Mouse (Mus musculus) MEL (cell line): ENCODE measurements at regions not wholly inside any gene's neighbourhood (a gene's known extent, or its start where the extent isn't known, plus 50 kb on each side); places are given as distances from the start of the nearest gene placed in this dataset.
"Not testable (repeated sequence)": the region's sequence is repeated elsewhere in the genome, so short reads cannot be mapped to it uniquely, and the experiment has no call there.

Source experiments
- DNase-seq: peaks from one replicate; pipeline ENCODE4 v3.0.0; 2011; ENCODE audit warnings: low read depth, low spot score
- H3K27ac ChIP-seq: 2 replicates; pipeline ENCODE4 v1.5.1; 2012; ENCODE audit warnings: low read depth, mild to moderate bottlenecking, control low read depth, low read length, moderate library complexity; ENCODE audit not compliant: control insufficient read depth
- H3K27me3 ChIP-seq, 2 experiments: fragments of 150-350 bp in 1 of 2; sonication (generic) in 1 of 2; 2 replicates each; pipeline ENCODE4 v1.6.1; 2012; ENCODE audit warnings: low read length in 2 of 2, mild to moderate bottlenecking in 2 of 2, improper control_type of control experiment in 1 of 2, moderate library complexity in 1 of 2; ENCODE audit not compliant: insufficient read depth in 2 of 2, control insufficient read depth in 1 of 2
- H3K36me3 ChIP-seq, 2 experiments: 2 replicates each; pipeline ENCODE4 v1.6.1; 2012 to 2014; ENCODE audit warnings: low read length in 2 of 2, improper control_type of control experiment in 1 of 2, inconsistent platforms in 1 of 2, mild to moderate bottlenecking in 1 of 2; ENCODE audit not compliant: insufficient read depth in 2 of 2, control insufficient read depth in 1 of 2
- H3K4me1 ChIP-seq, 2 experiments: fragments of 150-350 bp in 1 of 2; sonication (generic) in 1 of 2; 2 replicates each; pipeline ENCODE4 v1.6.1; 2012; ENCODE audit warnings: low read length in 2 of 2, improper control_type of control experiment in 1 of 2, mild to moderate bottlenecking in 1 of 2; ENCODE audit not compliant: insufficient read depth in 2 of 2, control insufficient read depth in 1 of 2
- H3K4me3 ChIP-seq, 2 experiments: fragments of 150-350 bp in 1 of 2; sonication (generic) in 1 of 2; 2 replicates each; pipeline ENCODE4 v1.5.1; 2012; ENCODE audit warnings: low read depth in 2 of 2, low read length in 2 of 2, mild to moderate bottlenecking in 2 of 2, moderate library complexity in 2 of 2, control low read depth in 1 of 2, improper control_type of control experiment in 1 of 2; ENCODE audit not compliant: control insufficient read depth in 1 of 2, insufficient read depth in 1 of 2
- H3K79me2 ChIP-seq: 2 replicates; pipeline ENCODE4 v1.6.1; 2012; ENCODE audit warnings: mild to moderate bottlenecking, low read length, moderate library complexity; ENCODE audit not compliant: control insufficient read depth, poor library complexity, insufficient read depth
- H3K9ac ChIP-seq: 2 replicates; pipeline ENCODE4 v1.6.1; 2012; ENCODE audit warnings: low read depth, mild to moderate bottlenecking, control low read depth, low read length, moderate library complexity; ENCODE audit not compliant: control insufficient read depth, poor library complexity, severe bottlenecking
- H3K9me3 ChIP-seq: fragments of 150-350 bp; sonication (generic); replicated peaks from 2 replicates; pipeline ENCODE4 v1.6.1; 2012; ENCODE audit warnings: mild to moderate bottlenecking, low read length, improper control_type of control experiment, moderate library complexity; ENCODE audit not compliant: insufficient read depth
- CHD1 ChIP-seq: IDR thresholded peaks from 2 replicates; pipeline ENCODE4 v1.6.1; 2012; ENCODE audit warnings: low read depth, mild to moderate bottlenecking, inconsistent platforms, low read length, improper control_type of control experiment
- CTCF ChIP-seq, 3 experiments: IDR thresholded peaks in 2 of 3; conservative IDR thresholded peaks in 1 of 3; 2 replicates each; pipeline ENCODE4 v1.5.1; 2011 to 2012; ENCODE audit warnings: low read length in 3 of 3, low read depth in 2 of 3, mild to moderate bottlenecking in 2 of 3, improper control_type of control experiment in 1 of 3, inconsistent platforms in 1 of 3, mixed read lengths in 1 of 3, moderate library complexity in 1 of 3; ENCODE audit not compliant: control insufficient read depth in 1 of 3, insufficient read depth in 1 of 3, poor library complexity in 1 of 3, severe bottlenecking in 1 of 3
- E2F4 ChIP-seq: IDR thresholded peaks from 2 replicates; pipeline ENCODE4 v1.6.1; 2011; ENCODE audit warnings: low read depth, low read length, improper control_type of control experiment, borderline replicate concordance
- ELF1 ChIP-seq: IDR thresholded peaks from 2 replicates; pipeline ENCODE4 v1.6.1; 2014; ENCODE audit warnings: low read depth, mild to moderate bottlenecking, inconsistent platforms, low read length, improper control_type of control experiment, moderate library complexity
- ETS1 ChIP-seq: IDR thresholded peaks from 2 replicates; pipeline ENCODE4 v1.6.1; 2012; ENCODE audit warnings: low read depth, mild to moderate bottlenecking, inconsistent platforms, low read length, improper control_type of control experiment, moderate library complexity
- GABPA ChIP-seq: IDR thresholded peaks from 2 replicates; pipeline ENCODE4 v1.6.1; 2012; ENCODE audit warnings: low read depth, mild to moderate bottlenecking, inconsistent platforms, low read length, improper control_type of control experiment, moderate library complexity
- GATA1 ChIP-seq: IDR thresholded peaks from 2 replicates; pipeline ENCODE4 v1.6.1; 2011; ENCODE audit warnings: low read depth, low read length, improper control_type of control experiment
- JUND ChIP-seq: IDR thresholded peaks from 2 replicates; pipeline ENCODE4 v1.6.1; 2011; ENCODE audit warnings: low read depth, mild to moderate bottlenecking, improper control_type of control experiment, low read length
- KAT2A ChIP-seq: conservative IDR thresholded peaks from 2 replicates; pipeline ENCODE4 v1.6.1; 2012; ENCODE audit warnings: low read depth, low read length, improper control_type of control experiment, inconsistent platforms
- MAX ChIP-seq: IDR thresholded peaks from 2 replicates; pipeline ENCODE4 v1.6.1; 2011; ENCODE audit warnings: low read length, improper control_type of control experiment
- MAZ ChIP-seq: IDR thresholded peaks from 2 replicates; pipeline ENCODE4 v1.6.1; 2012; ENCODE audit warnings: low read depth, mild to moderate bottlenecking, inconsistent platforms, low read length, improper control_type of control experiment
- MXI1 ChIP-seq: IDR thresholded peaks from 2 replicates; pipeline ENCODE4 v1.6.1; 2011; ENCODE audit warnings: mild to moderate bottlenecking, low read depth, low read length, improper control_type of control experiment
- NRF1 ChIP-seq: IDR thresholded peaks from 2 replicates; pipeline ENCODE4 v1.6.1; 2014; ENCODE audit warnings: low read depth, mild to moderate bottlenecking, inconsistent platforms, low read length, improper control_type of control experiment, moderate library complexity; ENCODE audit not compliant: poor library complexity, insufficient read depth, severe bottlenecking
- POLR2A ChIP-seq, 2 experiments: IDR thresholded peaks; 2 replicates each; pipeline ENCODE4 v1.6.1; 2011 to 2012; ENCODE audit warnings: low read length in 2 of 2, mild to moderate bottlenecking in 2 of 2, control low read depth in 1 of 2, improper control_type of control experiment in 1 of 2, low read depth in 1 of 2, moderate library complexity in 1 of 2; ENCODE audit not compliant: control insufficient read depth in 1 of 2, insufficient read depth in 1 of 2, poor library complexity in 1 of 2
- POLR2AphosphoS2 ChIP-seq: IDR thresholded peaks from 2 replicates; pipeline ENCODE4 v1.6.1; 2011; ENCODE audit warnings: low read length, improper control_type of control experiment
- RCOR1 ChIP-seq: IDR thresholded peaks from 2 replicates; pipeline ENCODE4 v1.6.1; 2012; ENCODE audit warnings: low read depth, mild to moderate bottlenecking, inconsistent platforms, low read length, improper control_type of control experiment
- SIN3A ChIP-seq: IDR thresholded peaks from 2 replicates; pipeline ENCODE4 v1.6.1; 2012; ENCODE audit warnings: low read length, improper control_type of control experiment, inconsistent platforms
- SMC3 ChIP-seq: IDR thresholded peaks from 2 replicates; pipeline ENCODE4 v1.6.1; 2011; ENCODE audit warnings: low read depth, low read length, improper control_type of control experiment
- TBP ChIP-seq: IDR thresholded peaks from 2 replicates; pipeline ENCODE4 v1.8.0; 2011; ENCODE audit warnings: low read depth, low read length, improper control_type of control experiment
- UBTF ChIP-seq: IDR thresholded peaks from 2 replicates; pipeline ENCODE4 v1.6.1; 2012; ENCODE audit warnings: low read depth, mild to moderate bottlenecking, inconsistent platforms, low read length, improper control_type of control experiment, moderate library complexity, borderline replicate concordance; ENCODE audit not compliant: insufficient read depth
- ZC3H11A ChIP-seq: IDR thresholded peaks from 2 replicates; pipeline ENCODE4 v1.6.1; 2012; ENCODE audit warnings: low read depth, mild to moderate bottlenecking, inconsistent platforms, low read length, improper control_type of control experiment
- ZKSCAN1 ChIP-seq: IDR thresholded peaks from 2 replicates; pipeline ENCODE4 v1.6.1; 2012; ENCODE audit warnings: low read depth, mild to moderate bottlenecking, inconsistent platforms, low read length, improper control_type of control experiment, moderate library complexity
- ZMIZ1 ChIP-seq: IDR thresholded peaks from 2 replicates; pipeline ENCODE4 v1.6.1; 2012; ENCODE audit warnings: low read depth, mild to moderate bottlenecking, inconsistent platforms, low read length, improper control_type of control experiment, moderate library complexity
- ZNF384 ChIP-seq: IDR thresholded peaks from 2 replicates; pipeline ENCODE4 v1.6.1; 2012; ENCODE audit warnings: low read depth, mild to moderate bottlenecking, inconsistent platforms, low read length, improper control_type of control experiment

- DNase-seq = no peak
- TF ChIP-seq POLR2AphosphoS2 (no peak), TBP (no peak), SMC3 (no peak), MXI1 (no peak), GABPA (no peak), MAZ (no peak), ETS1 (no peak), ZKSCAN1 (no peak), ZMIZ1 (no peak), JUND (no peak), NRF1 (no peak), CHD1 (no peak)
- TF ChIP-seq, all 39 proteins: peak for 0
- Histone ChIP-seq H3K9me3 (no peaks in the 10 kb centered on the region), H3K27me3 (no peaks in the 10 kb centered on the region; a peak in 2 of 4 replicates), H3K4me1 (no peaks in the 10 kb centered on the region; a peak in 1 of 4 replicates), H3K36me3 (no peaks in the 10 kb centered on the region; a peak in 1 of 4 replicates), H3K79me2 (no peaks in the 10 kb centered on the region), H3K4me3 (peak overlapping the region in 1 of 2 experiments; percentile 43; a peak in 1 of 4 replicates), H3K9ac (no peak overlapping the region), H3K27ac (no peak overlapping the region)
Observed at GRCm38 (mm10) chr11:12589757-12590373, 125.1 kb upstream of the Cobl start.

GRCm38 (mm10) chr11:12584851-12585680, 120.3 kb upstream of the Cobl start:
- H3K27me3 ChIP-seq = not testable (repeated sequence)

GRCm38 (mm10) chr11:12578999-12579576, 114.3 kb upstream of the Cobl start:
- Histone ChIP-seq H3K36me3 (no peaks in the 10 kb centered on the region), H3K4me3 (no peak overlapping the region), H3K27ac (no peak overlapping the region), H3K27me3 (no peaks in the 10 kb centered on the region), H3K79me2 (no peaks in the 10 kb centered on the region), H3K4me1 (0 out of 4 replicates have a peak, but pooled peaks cover 0 to 2% of the 10 kb centered on the region in 2 experiments), H3K9me3 (no peaks in the 10 kb centered on the region), H3K9ac (no peak overlapping the region)
- peak; percentile 68 for DNase-seq
- TF ChIP-seq CHD1 (no peak), CTCF (IDR thresholded peaks at IDR 0.05 in 2 of 3, conservative IDR thresholded peaks at IDR 0.05 in 1 of 3; ENCODE audit: control insufficient read depth in 1 of 3, insufficient read depth in 1 of 3, low read depth in 2 of 3, low read length in 3 of 3, poor library complexity in 1 of 3, severe bottlenecking in 1 of 3) (peak; percentile 60 to 97 (median 93)), E2F4 (no peak), SIN3A (no peak), RCOR1 (no peak), ZC3H11A (peak; percentile 96), GATA1 (peak; percentile 9; the same call in 1 of the 2 replicates), MAX (no peak), POLR2AphosphoS2 (no peak), UBTF (no peak), ELF1 (0 out of 2 replicates have a peak, but pooled peaks have one; percentile 21), KAT2A (no peak), POLR2A (IDR thresholded peaks at IDR 0.05; ENCODE audit: control insufficient read depth in 1 of 2, insufficient read depth in 1 of 2, low read depth in 1 of 2, low read length in 2 of 2, poor library complexity in 1 of 2) (no peak), ZNF384 (peak; percentile 78), SMC3 (peak; percentile 98)

More at GRCm38 (mm10) chr11:12584851-12585680, 120.3 kb upstream of the Cobl start:
- H3K4me1 ChIP-seq, H3K4me3 ChIP-seq, H3K36me3 ChIP-seq, H3K9ac ChIP-seq, H3K9me3 ChIP-seq, H3K79me2 ChIP-seq, H3K27ac ChIP-seq, DNase-seq: not testable (repeated sequence)
